Mouse (Mus musculus) kidney, embryonic 14.5 days (tissue): ENCODE measurements around the gene Zc3hav1. TPM values are rescaled to one million over a fixed set of nuclear protein-coding genes. Genes with fewer than 3 reads are reported as not detected.

ENCODE experiments used
- ATAC-seq: fragments of 200-750 bp; cut with Nextera tagmentation; 2 replicates; pipeline ENCODE4 v1.8.0; 2017; ENCODE audit warnings: moderate number of reproducible peaks, mild to moderate bottlenecking, moderate TSS enrichment, moderate library complexity; ENCODE audit not compliant: low FRiP score, low TSS enrichment
- H3K27ac ChIP-seq: fragments of 300-500 bp; sonication (generic); 2 replicates; pipeline ENCODE4 v1.5.1; 2014; ENCODE audit warnings: low read depth, mild to moderate bottlenecking, low read length, moderate library complexity, mixed read lengths
- H3K27me3 ChIP-seq: fragments of 300-500 bp; sonication (generic); 2 replicates; pipeline ENCODE4 v1.6.1; 2014; ENCODE audit warnings: mild to moderate bottlenecking, low read length; ENCODE audit not compliant: control insufficient read depth, insufficient read depth
- H3K36me3 ChIP-seq: fragments of 300-500 bp; sonication (generic); 2 replicates; pipeline ENCODE4 v1.6.1; 2014; ENCODE audit warnings: low read length, mixed read lengths; ENCODE audit not compliant: control insufficient read depth, insufficient read depth
- H3K4me1 ChIP-seq: fragments of 300-500 bp; sonication (generic); 2 replicates; pipeline ENCODE4 v1.6.1; 2014; ENCODE audit warnings: low read length, mixed read lengths; ENCODE audit not compliant: control insufficient read depth, insufficient read depth
- H3K4me2 ChIP-seq: fragments of 300-500 bp; sonication (generic); replicated peaks from 2 replicates; pipeline ENCODE4 v1.6.1; 2014; ENCODE audit warnings: low read depth, mild to moderate bottlenecking, low read length
- H3K4me3 ChIP-seq: fragments of 300-500 bp; sonication (generic); 2 replicates; pipeline ENCODE4 v1.5.1; 2014; ENCODE audit warnings: mild to moderate bottlenecking, low read length
- H3K9ac ChIP-seq: fragments of 300-500 bp; sonication (generic); 2 replicates; pipeline ENCODE4 v1.6.1; 2014; ENCODE audit warnings: low read depth, mild to moderate bottlenecking, low read length, moderate library complexity
- H3K9me3 ChIP-seq: fragments of 300-500 bp; sonication (generic); 2 replicates; pipeline ENCODE4 v1.6.1; 2016; ENCODE audit warnings: low read length; ENCODE audit not compliant: control insufficient read depth
- WGBS: fragments of 180-500 bp; shearing (Covaris S2); extraction: QIAGEN DNeasy Blood & Tissue Kit; methylation state at CpG from one replicate; pipeline ENCODE4 v1.1.7; 2014; 5-methylcytosine and 5-hydroxymethylcytosine counted together
- polyA plus RNA-seq: library from polyadenylated mRNA; unstranded; fragments of >200 nt; fragmentation: Nextera tagmentation; extraction: Ambion mirVana; gene quantifications from 2 replicates; pipeline ENCODE4 v1.2.1, GENCODE M21; 2014

Gene Zc3hav1
- polyA plus RNA-seq, 1 experiment from 2014 or later: 3.4 TPM

DNA sequence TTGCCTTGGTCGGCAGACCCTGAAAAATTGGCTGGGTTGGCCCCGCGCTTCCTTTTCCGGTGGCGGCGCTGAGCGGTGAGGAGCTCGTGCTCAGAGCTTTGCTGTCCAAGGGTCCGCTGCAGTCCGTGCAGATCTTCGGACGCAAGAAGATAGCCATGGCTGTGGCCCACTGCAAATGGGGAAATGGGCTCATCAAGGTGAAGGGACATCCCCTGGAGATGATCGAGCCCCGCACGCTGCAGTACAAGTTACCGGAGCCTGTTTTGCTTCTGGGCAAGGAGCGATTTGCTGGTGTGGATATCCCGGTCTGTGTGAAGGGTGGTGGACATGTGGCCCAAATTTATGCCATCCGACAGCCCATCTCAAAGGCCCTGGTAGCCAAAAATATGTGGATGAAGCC, 70.0 kb downstream of the Zc3hav1 start:
- no peak for ATAC-seq
- Histone ChIP-seq H3K4me2 (no peak overlapping the region), H3K36me3 (peaks cover 56% of the 10 kb centered on the region), H3K9ac (no peak overlapping the region), H3K4me3 (no peak overlapping the region), H3K4me1 (no peaks in the 10 kb centered on the region), H3K27ac (no peak overlapping the region), H3K27me3 (no peaks in the 10 kb centered on the region), H3K9me3 (peaks cover 20% of the 10 kb centered on the region)
- WGBS: 99% methylated on average over 19 of the region's 19 CpGs

DNA sequence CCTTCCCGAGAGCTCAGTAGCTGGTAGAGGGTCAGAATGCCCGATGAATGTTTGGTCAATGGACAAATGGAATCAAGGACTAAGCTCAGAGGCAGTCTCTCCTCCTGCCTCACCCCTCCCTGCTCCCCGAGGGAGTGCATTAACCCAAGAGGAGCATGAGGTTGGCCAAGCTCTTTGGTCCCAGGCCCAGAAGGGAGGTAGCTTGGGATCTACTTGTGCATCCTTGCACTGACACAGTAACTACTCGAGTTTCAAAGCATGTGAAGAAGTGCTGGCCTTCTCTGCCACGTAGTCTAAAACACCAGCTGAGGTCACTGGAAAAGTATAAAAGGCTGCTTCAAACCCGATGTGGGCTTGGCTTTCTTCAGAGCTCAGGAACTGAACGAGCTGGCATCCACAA, 89.9 kb downstream of the Zc3hav1 start:
- WGBS: 69% methylated on average over 7 of the region's 7 CpGs
- no peaks in the 10 kb centered on the region for H3K27me3 ChIP-seq
- H3K4me3 ChIP-seq: no peak overlapping the region
- H3K9me3 ChIP-seq: no peaks in the 10 kb centered on the region
- H3K36me3 ChIP-seq: no peaks in the 10 kb centered on the region
- no peak overlapping the region for H3K9ac ChIP-seq
- ATAC-seq: no peak
- H3K27ac ChIP-seq: no peak overlapping the region
- no peak overlapping the region for H3K4me2 ChIP-seq
- no peaks in the 10 kb centered on the region for H3K4me1 ChIP-seq

DNA sequence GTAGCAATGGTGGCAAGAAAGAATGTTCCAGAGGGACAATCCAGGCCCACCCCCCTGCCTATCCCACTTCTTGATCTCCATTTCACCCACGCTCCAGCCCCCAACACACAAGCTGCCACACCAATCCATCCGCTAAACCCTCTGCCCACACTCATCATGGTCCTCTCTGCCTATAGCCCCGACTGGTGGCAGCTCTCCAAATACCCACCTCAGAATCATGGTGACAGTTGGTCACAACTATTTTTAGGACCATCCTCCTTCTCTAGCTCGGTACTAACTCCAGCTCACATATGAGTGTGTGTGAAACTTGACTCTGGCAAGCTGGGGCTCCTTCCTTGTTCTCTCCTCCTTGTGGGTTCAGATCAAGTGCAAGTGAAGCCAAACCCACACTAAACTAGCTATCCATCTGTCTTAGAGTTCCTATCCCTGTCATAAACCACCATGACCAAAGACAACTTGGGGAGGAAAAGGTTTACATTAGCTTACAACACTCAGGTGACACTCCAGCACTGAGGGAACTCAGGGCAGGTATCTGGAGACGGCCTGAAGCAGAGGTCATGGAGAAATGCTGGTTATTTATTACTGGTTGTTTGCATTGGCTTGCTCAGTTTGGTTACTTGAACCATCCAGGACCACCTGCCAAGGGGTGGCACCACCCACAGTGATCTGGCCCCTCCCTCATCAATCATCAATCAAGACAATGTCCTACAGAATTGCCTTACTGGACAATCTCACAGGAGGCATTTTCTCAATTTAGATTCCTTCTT, 90.8 kb downstream of the Zc3hav1 start:
- H3K27ac ChIP-seq: no peak overlapping the region
- no peaks in the 10 kb centered on the region for H3K4me1 ChIP-seq
- H3K4me2 ChIP-seq: no peak overlapping the region
- no peak overlapping the region for H3K9ac ChIP-seq
- H3K36me3 ChIP-seq: no peaks in the 10 kb centered on the region
- no peak overlapping the region for H3K4me3 ChIP-seq
- H3K9me3 ChIP-seq: no peaks in the 10 kb centered on the region
- ATAC-seq: no peak
- 69% methylated on average over 5 of the region's 5 CpGs for WGBS
- no peaks in the 10 kb centered on the region for H3K27me3 ChIP-seq

DNA sequence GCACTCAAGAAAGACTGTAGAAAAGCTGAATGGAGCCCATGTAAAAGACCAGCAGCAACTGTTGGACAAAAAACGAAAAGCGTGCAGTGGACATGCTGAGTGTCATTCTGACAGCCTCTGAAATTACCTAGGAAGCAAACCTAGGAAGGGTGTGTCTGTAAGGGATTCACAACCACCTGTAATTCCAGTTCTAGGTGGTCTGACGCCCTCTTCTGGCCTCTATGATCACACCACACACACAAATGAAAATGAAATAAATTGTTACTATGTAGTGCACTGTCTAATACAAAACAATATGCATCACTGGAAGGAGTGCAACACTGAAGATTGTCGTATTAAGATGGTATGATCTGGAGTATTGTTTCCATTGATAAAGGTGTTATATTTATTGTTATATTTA, 92.5 kb downstream of the Zc3hav1 start:
- no peaks in the 10 kb centered on the region for H3K27me3 ChIP-seq
- no peaks in the 10 kb centered on the region for H3K36me3 ChIP-seq
- no peak overlapping the region for H3K9ac ChIP-seq
- no peak for ATAC-seq
- no peak overlapping the region for H3K4me2 ChIP-seq
- 70% methylated on average over 4 of the region's 4 CpGs for WGBS
- no peaks in the 10 kb centered on the region for H3K4me1 ChIP-seq
- H3K4me3 ChIP-seq: no peak overlapping the region
- no peak overlapping the region for H3K27ac ChIP-seq
- H3K9me3 ChIP-seq: no peaks in the 10 kb centered on the region

DNA sequence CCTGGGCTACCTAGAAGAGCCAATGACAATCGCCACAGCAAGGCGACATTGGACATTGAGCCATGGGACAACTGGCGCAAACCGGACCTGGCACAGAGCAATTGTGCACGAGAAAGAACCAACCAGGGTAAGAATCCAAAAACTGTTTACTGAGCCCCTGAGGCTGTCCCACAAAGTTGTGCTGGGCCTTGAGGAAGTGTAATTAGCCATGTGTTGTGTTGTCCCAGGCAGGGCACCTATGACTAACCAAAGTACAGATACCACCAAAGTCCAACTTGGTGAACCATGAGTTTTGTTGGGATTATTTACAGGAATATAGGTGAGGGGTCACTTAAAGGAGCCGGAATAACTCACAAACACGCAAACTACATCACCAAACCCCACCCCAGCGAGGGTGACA, 96.9 kb downstream of the Zc3hav1 start:
- no peak overlapping the region for H3K4me2 ChIP-seq
- H3K27me3 ChIP-seq: no peaks in the 10 kb centered on the region
- ATAC-seq: no peak
- 97% methylated on average over 8 of the region's 8 CpGs for WGBS
- peaks cover 5% of the 10 kb centered on the region for H3K4me1 ChIP-seq
- H3K9me3 ChIP-seq: no peaks in the 10 kb centered on the region
- no peak overlapping the region for H3K4me3 ChIP-seq
- H3K9ac ChIP-seq: no peak overlapping the region
- H3K36me3 ChIP-seq: no peaks in the 10 kb centered on the region
- no peak overlapping the region for H3K27ac ChIP-seq

DNA sequence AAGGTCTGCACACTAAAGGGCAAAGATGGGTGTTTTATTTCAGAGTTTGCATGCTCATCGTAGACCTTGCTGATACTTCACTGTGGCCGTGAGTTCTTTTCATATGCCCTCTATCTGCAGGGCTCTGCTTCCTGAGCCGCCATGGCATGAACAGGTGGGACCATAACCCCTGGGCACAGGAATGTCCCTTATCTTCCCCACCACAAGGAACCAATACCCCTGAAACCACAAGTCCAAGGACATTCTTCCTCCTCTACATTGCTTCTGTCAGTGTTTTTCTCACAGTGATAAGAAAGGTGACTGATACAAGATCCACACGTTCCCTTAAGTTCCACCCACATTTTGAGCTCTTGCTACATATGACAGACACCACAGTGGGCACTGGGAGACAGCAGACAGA, 97.6 kb downstream of the Zc3hav1 start:
- H3K36me3 ChIP-seq: no peaks in the 10 kb centered on the region
- no peak overlapping the region for H3K27ac ChIP-seq
- no peak for ATAC-seq
- H3K9ac ChIP-seq: no peak overlapping the region
- H3K9me3 ChIP-seq: no peaks in the 10 kb centered on the region
- no peaks in the 10 kb centered on the region for H3K27me3 ChIP-seq
- peaks cover 12% of the 10 kb centered on the region for H3K4me1 ChIP-seq
- no peak overlapping the region for H3K4me2 ChIP-seq
- 87% methylated on average over 4 of the region's 4 CpGs for WGBS
- no peak overlapping the region for H3K4me3 ChIP-seq

DNA sequence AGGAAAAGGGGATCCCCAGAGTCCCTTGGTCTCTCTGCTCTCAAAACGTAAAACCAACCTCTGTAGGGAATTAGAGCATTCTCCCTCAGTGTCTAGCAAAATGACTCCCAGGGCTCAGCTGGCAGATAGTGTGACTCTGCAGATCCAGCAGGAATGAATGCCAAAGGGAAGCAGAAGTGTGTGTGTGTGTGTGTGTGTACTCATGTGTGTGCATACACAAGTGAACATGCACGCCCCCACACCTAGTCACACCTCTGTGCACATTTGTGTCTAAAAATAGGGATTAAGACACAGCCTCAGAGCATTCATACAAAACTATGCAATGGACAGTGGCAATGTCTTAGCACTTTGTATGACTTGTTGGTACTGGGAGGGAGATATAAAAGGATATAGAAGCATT, 98.6 kb downstream of the Zc3hav1 start:
- 80% methylated on average over 2 of the region's 2 CpGs for whole genome bisulfite sequencing
- Histone ChIP-seq H3K4me2 (no peak overlapping the region), H3K9me3 (no peaks in the 10 kb centered on the region), H3K4me3 (no peak overlapping the region), H3K27ac (no peak overlapping the region), H3K4me1 (peaks cover 20% of the 10 kb centered on the region), H3K36me3 (no peaks in the 10 kb centered on the region), H3K9ac (no peak overlapping the region), H3K27me3 (no peaks in the 10 kb centered on the region)
- ATAC-seq: no peak

Other genes starting within 250 kb of the Zc3hav1 start
- gene Tmem213, start 245.3 kb downstream of the Zc3hav1 start, polyA plus RNA-seq: 19.9 and 22.2 TPM in 2 replicates
- 2.6 and 3.0 TPM in 2 replicates for gene Atp6v0a4, start 230.0 kb downstream of the Zc3hav1 start, polyA plus RNA-seq
- gene D630045J12Rik, start 100.6 kb downstream of the Zc3hav1 start, polyA plus RNA-seq: 7.9 and 12.3 TPM in 2 replicates
- gene Zc3hav1l, start 55.3 kb downstream of the Zc3hav1 start, polyA plus RNA-seq: 10.9 and 14.9 TPM in 2 replicates
- 5.1 and 10.9 TPM in 2 replicates for gene Ttc26, start 26.9 kb upstream of the Zc3hav1 start, polyA plus RNA-seq
- gene Ubn2, start 79.3 kb upstream of the Zc3hav1 start, polyA plus RNA-seq: 16.2 and 19.9 TPM in 2 replicates
- 150 and 178 TPM in 2 replicates for gene Fmc1, start 178.9 kb upstream of the Zc3hav1 start, polyA plus RNA-seq
- 61.1 and 74.2 TPM in 2 replicates for gene Luc7l2, start 196.7 kb upstream of the Zc3hav1 start, polyA plus RNA-seq